Mouse (Mus musculus): ENCODE data around the gene Naga.
A peak's percentile ranks its signal among the peaks of the same experiment; 100 is the strongest.
"Not testable (repeated sequence)": the region's sequence is repeated elsewhere in the genome, so short reads cannot be mapped to it uniquely, and the experiment has no call there.

The Naga gene

GRCm38 (mm10) chr15:82338593-82339112, at the start of gene Naga, which contains the start of the genes Pheta2 and Smdt1:
Naga (minus strand) TSS chr15:82338925.
Pheta2 (plus strand) TSS chr15:82338942.
Smdt1 (plus strand) TSS chr15:82338959.
- DNase-seq (ENCODE audit: low spot score) = peak; percentile 99

- DNase-seq (ENCODE audit: low spot score) = no peak
Observed at GRCm38 (mm10) chr15:82385729-82386128, 47.0 kb upstream of the Naga start.

- DNase-seq (ENCODE audit: low spot score) = no peak
Observed at GRCm38 (mm10) chr15:82382441-82382840, 43.7 kb upstream of the Naga start.

- DNase-seq (ENCODE audit: low spot score) = peak; percentile 25
Observed at GRCm38 (mm10) chr15:82380714-82381062, 42.0 kb upstream of the Naga start.

- peak; percentile 60 for DNase-seq (ENCODE audit: low spot score)
Observed at GRCm38 (mm10) chr15:82379871-82380713, 41.4 kb upstream of the Naga start, which contains the start of gene Cyp2d22. Cyp2d22 (minus strand) TSS chr15:82380260.

GRCm38 (mm10) chr15:82379511-82379870, 40.8 kb upstream of the Naga start:
- DNase-seq (ENCODE audit: low spot score) = no peak

- DNase-seq (ENCODE audit: low spot score) = no peak
Observed at GRCm38 (mm10) chr15:82378261-82379180, 39.8 kb upstream of the Naga start.

GRCm38 (mm10) chr15:82377701-82378100, 39.0 kb upstream of the Naga start:
- no peak for DNase-seq (ENCODE audit: low spot score)

- no peak for DNase-seq (ENCODE audit: low spot score)
Observed at GRCm38 (mm10) chr15:82376393-82377138, 37.8 kb upstream of the Naga start.

- no peak for DNase-seq (ENCODE audit: low spot score)
Observed at GRCm38 (mm10) chr15:82375855-82376254, 37.1 kb upstream of the Naga start.

GRCm38 (mm10) chr15:82374437-82374836, 35.7 kb upstream of the Naga start:
- no peak for DNase-seq (ENCODE audit: low spot score)

- no peak for DNase-seq (ENCODE audit: low spot score)
Observed at GRCm38 (mm10) chr15:82372991-82373390, 34.3 kb upstream of the Naga start.

- no peak for DNase-seq (ENCODE audit: low spot score)
Observed at GRCm38 (mm10) chr15:82372446-82372845, 33.7 kb upstream of the Naga start.

GRCm38 (mm10) chr15:82368851-82369250, 30.1 kb upstream of the Naga start:
- no peak for DNase-seq (ENCODE audit: low spot score)

GRCm38 (mm10) chr15:82368146-82368545, 29.4 kb upstream of the Naga start:
- DNase-seq (ENCODE audit: low spot score) = no peak

- DNase-seq (ENCODE audit: low spot score) = not testable (repeated sequence)
Observed at GRCm38 (mm10) chr15:82364561-82364960, 25.8 kb upstream of the Naga start.

- not testable (repeated sequence) for DNase-seq (ENCODE audit: low spot score)
Observed at GRCm38 (mm10) chr15:82363801-82364200, 25.1 kb upstream of the Naga start.

GRCm38 (mm10) chr15:82362234-82362633, 23.5 kb upstream of the Naga start:
- DNase-seq (ENCODE audit: low spot score) = no peak

GRCm38 (mm10) chr15:82361459-82362018, 22.8 kb upstream of the Naga start:
- DNase-seq (ENCODE audit: low spot score) = no peak

- no peak for DNase-seq (ENCODE audit: low spot score)
Observed at GRCm38 (mm10) chr15:82358431-82359260, 19.9 kb upstream of the Naga start.
